Mouse (Mus musculus) limb, embryonic 10.5 days (tissue): ENCODE data around the gene Cpne8. TPM values are rescaled to one million over a fixed set of nuclear protein-coding genes. Genes with fewer than 3 reads are reported as not detected.

Experiments
- DNase-seq: peaks from one replicate; pipeline ENCODE4 v3.0.0-alpha.2; 2017; ENCODE audit warnings: low spot score
- H3K27ac ChIP-seq: fragments of 300-500 bp; sonication (generic); 2 replicates; pipeline ENCODE4 v1.5.1; 2016; ENCODE audit warnings: mild to moderate bottlenecking
- H3K27me3 ChIP-seq: fragments of 300-500 bp; sonication (generic); 2 replicates; pipeline ENCODE4 v1.6.1; 2016; ENCODE audit warnings: low read depth, mild to moderate bottlenecking; ENCODE audit not compliant: poor library complexity, severe bottlenecking
- H3K36me3 ChIP-seq: fragments of 300-500 bp; sonication (generic); 2 replicates; pipeline ENCODE4 v1.6.1; 2016; ENCODE audit warnings: mild to moderate bottlenecking, moderate library complexity
- H3K4me1 ChIP-seq: fragments of 300-500 bp; sonication (generic); 2 replicates; pipeline ENCODE4 v1.6.1; 2016
- H3K4me3 ChIP-seq: fragments of 300-500 bp; sonication (generic); 2 replicates; pipeline ENCODE4 v1.5.1; 2016; ENCODE audit warnings: mild to moderate bottlenecking, moderate library complexity
- H3K9me3 ChIP-seq: fragments of 300-500 bp; sonication (generic); replicated peaks from 2 replicates; pipeline ENCODE4 v1.6.1; 2016; ENCODE audit warnings: mild to moderate bottlenecking
- WGBS: fragments of 180-500 bp; shearing (Covaris S2); methylation state at CpG from one replicate; pipeline ENCODE4 v1.1.7; 2016; 5-methylcytosine and 5-hydroxymethylcytosine counted together
- polyA plus RNA-seq: library from polyadenylated mRNA; unstranded; fragments of >200 nt; fragmentation: Nextera tagmentation; extraction: Ambion mirVana; gene quantifications from 2 replicates; pipeline ENCODE4 v1.2.1, GENCODE M21; 2016

The Cpne8 gene
- 2.9 TPM in 2 replicates for polyA plus RNA-seq

DNA sequence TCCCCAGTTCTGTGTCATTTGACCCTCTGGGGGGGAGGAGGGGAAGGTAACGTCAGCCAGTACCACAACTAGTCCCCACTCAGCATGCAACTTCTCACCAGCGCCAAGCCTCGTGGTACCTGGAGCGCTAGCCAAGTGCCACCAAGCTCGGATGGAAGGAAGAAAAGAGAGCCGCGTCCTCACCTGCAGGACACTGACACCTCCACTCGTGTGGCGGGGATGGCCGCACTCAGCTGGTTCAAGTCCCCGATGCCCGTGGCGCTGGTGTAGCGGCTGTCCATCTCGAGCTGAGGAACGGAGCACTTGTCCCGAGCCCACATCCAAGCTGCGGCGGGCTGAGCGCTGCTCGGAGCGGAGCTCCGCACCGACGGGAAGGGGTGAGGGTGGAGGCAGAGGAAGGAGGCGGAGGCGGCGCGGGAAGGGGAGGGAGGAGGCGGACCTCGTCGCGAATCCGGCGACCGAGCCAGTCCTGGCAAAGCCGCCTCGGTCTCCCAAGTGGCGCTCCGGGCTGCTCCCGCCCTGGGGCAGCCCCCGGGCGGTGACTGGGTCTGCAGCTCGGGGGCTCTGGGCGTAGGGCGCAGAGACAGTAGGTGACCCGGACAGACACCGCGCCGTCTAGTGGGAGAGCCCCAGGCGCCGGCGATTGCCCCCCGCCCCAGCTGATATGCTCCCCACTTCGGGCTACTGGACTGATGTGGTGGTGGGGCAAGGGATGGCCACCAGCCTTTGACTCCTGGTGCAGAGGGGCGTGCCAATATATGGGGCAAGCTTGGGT, at the start of gene Cpne8:
TSS of gene Cpne8 (minus strand) at position 448 of the 775 bp plus-strand sequence.
- peak within 1 kb of the TSS; percentile 12 for H3K27ac ChIP-seq
- peaks cover 17% of the 10 kb centered on the region for H3K4me1 ChIP-seq
- H3K9me3 ChIP-seq = no peaks in the 10 kb centered on the region
- WGBS = under 1% methylated on average over 52 of the region's 56 CpGs
- peak within 1 kb of the TSS; percentile 66 for H3K4me3 ChIP-seq
- H3K36me3 ChIP-seq = no peaks in the 10 kb centered on the region
- H3K27me3 ChIP-seq = peaks cover 25% of the 10 kb centered on the region
- peak; percentile 77 for DNase-seq

DNA sequence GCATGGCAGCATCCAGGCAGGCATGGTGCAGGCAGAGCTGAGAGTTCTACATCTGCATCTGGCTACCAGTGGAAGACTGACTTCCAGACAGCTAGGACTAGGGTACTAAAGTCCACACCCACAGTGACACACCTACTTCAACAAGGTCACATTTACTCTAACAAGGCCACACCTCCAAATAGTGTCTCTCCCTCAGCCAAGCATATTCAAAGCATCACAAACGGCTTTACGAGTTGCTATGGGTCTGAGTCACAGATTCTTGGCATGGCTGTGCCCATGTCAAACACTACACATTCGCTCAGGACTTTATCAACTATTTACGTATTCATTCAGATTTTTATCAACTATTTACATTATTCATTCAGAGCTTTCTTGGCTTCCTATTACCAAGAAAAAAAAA, 38.5 kb upstream of the Cpne8 start:
- DNase-seq = no peak
- Histone ChIP-seq H3K36me3 (no peaks in the 10 kb centered on the region), H3K27me3 (no peaks in the 10 kb centered on the region), H3K4me3 (no peak overlapping the region), H3K4me1 (no peaks in the 10 kb centered on the region), H3K27ac (no peak overlapping the region), H3K9me3 (no peaks in the 10 kb centered on the region)
- 87% methylated on average over 4 of the region's 4 CpGs for WGBS

DNA sequence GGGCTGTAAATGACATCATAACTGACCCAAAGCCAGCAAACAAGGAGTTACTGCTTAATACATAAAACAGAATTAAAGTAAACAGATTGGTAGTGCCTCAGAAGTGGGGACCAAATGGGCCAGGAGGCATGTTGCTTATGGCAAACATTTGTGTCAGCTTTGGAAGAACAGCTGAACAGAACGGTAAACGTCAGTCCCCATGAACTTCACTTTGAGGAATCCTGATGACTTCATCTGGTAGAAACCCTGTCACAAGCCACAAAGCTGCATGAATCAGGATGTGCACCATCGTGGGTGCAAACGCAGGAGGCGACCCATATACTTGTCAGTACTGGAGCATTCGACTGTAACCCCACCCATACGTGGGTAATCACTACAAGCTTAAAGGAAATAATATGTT, 30.1 kb upstream of the Cpne8 start:
- no peaks in the 10 kb centered on the region for H3K27me3 ChIP-seq
- no peaks in the 10 kb centered on the region for H3K9me3 ChIP-seq
- WGBS = 89% methylated on average over 7 of the region's 7 CpGs
- H3K4me3 ChIP-seq = no peak overlapping the region
- no peak for DNase-seq
- no peak overlapping the region for H3K27ac ChIP-seq
- H3K36me3 ChIP-seq = no peaks in the 10 kb centered on the region
- H3K4me1 ChIP-seq = no peaks in the 10 kb centered on the region

DNA sequence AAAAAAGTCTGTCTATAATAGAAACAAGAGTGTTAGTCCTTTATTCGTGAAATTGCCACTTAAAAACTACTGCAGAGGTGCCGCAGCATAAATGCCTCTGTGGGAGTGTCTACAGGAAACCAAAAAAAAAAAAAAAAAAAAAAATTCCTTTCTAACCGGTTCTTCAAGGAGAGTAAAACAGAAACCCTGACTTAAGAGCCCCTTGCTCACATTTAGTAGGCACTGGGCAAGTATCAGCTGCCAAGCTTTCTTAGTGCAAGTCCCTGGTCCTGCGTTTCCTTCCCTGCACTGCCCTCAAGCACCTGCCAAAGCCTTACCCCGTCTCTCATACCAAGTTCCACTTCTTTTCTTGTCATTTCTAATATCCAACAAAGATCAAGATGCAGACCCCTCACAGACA, 25.1 kb upstream of the Cpne8 start:
- no peak for DNase-seq
- peaks cover 5% of the 10 kb centered on the region; the same call in 1 of the 2 replicates for H3K4me1 ChIP-seq
- no peaks in the 10 kb centered on the region for H3K27me3 ChIP-seq
- no peak overlapping the region for H3K27ac ChIP-seq
- WGBS = 69% methylated on average over 5 of the region's 5 CpGs
- H3K36me3 ChIP-seq = no peaks in the 10 kb centered on the region
- H3K9me3 ChIP-seq = no peaks in the 10 kb centered on the region
- no peak overlapping the region for H3K4me3 ChIP-seq

DNA sequence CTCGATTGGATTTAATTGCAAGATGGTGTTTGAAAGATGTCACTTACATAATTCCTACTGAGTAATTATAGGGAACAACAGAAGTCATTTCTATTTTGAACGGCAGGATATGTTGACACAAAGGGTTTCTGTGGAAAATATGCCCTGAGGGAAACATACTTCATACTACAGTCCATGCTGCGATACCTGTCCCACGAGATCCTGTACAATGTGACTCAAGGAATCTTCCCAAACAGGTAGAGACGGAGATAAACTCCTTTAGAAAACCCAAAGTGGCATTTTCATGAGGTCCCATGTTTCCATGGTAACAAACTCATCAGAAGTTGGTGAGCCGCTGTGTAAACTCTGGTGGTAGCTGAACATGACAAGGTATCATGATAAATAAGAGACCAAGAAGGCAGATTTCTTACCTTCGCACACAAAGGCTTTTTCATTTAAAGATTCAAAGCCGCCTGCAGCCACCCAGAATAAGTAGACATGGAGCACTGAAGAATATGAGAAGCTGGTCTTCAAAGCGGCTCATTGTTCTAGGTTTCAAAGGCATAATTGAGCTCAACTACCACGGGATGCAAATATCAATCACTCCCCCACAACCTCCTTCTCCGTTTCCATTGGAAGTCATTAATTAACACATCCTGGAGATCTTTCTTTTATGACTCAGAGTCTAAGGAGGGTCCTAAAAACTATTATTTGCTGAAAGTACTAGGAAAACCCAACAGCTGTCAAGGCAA, 24.4 kb upstream of the Cpne8 start:
- no peaks in the 10 kb centered on the region for H3K27me3 ChIP-seq
- H3K9me3 ChIP-seq = no peaks in the 10 kb centered on the region
- peaks cover 5% of the 10 kb centered on the region; the same call in 1 of the 2 replicates for H3K4me1 ChIP-seq
- no peaks in the 10 kb centered on the region for H3K36me3 ChIP-seq
- no peak overlapping the region for H3K27ac ChIP-seq
- 72% methylated on average over 11 of the region's 11 CpGs for WGBS
- no peak overlapping the region for H3K4me3 ChIP-seq
- no peak for DNase-seq

- Histone ChIP-seq H3K36me3 (no peaks in the 10 kb centered on the region), H3K27me3 (no peaks in the 10 kb centered on the region), H3K9me3 (no peaks in the 10 kb centered on the region), H3K27ac (no peak overlapping the region), H3K4me3 (no peak overlapping the region), H3K4me1 (no peaks in the 10 kb centered on the region)
- 92% methylated on average over 6 of the region's 6 CpGs for WGBS
- DNase-seq = no peak
These were observed 7.5 kb upstream of the Cpne8 start for GRCm38 (mm10) chr15:90686770-90687169.

DNA sequence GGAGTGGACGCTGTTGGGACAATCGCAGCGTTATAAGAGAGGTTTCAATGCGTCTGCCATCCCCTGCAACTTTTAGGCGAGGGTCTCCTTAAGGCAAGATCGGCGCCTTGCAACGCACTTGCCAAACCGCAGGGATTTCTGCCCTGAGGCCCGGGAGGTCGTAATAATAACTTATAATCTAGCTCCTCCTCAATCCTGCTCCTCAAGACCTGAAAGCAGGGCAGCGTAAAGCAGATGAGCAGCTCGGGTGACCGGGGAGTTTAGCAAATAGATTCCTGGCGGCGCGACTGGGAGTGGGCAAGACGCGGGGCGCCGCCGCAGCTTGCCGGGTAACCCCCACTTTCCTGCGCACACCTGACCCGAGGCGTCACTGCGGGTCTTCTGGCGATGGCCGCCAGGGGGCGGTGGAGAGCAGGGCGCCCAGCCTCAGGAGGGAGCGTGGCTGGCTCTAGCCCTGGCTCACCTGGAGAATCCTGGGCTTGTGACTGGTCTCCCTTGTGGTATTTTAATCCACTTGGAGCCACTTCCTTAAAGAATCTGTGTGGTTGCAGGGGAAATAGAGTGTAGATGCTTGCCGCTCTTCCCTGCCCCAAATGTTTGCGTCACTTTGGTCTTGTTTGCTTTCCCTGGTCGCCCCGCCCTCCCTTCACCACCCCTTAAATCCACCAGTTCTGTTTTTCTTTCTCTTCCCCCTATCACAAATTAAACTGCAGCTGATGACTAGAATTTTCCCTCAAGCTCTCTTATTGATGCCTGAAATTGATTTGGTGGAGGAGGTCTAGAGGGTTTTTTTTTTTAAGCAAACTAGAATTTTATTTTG, 738 bp upstream of the Cpne8 start:
- DNase-seq = peak; percentile 88
- Histone ChIP-seq H3K4me1 (peaks cover 17% of the 10 kb centered on the region), H3K9me3 (no peaks in the 10 kb centered on the region), H3K4me3 (peak overlapping the region; percentile 66), H3K27me3 (peaks cover 25% of the 10 kb centered on the region), H3K36me3 (no peaks in the 10 kb centered on the region), H3K27ac (peak overlapping the region; percentile 12)
- 3% methylated on average over 36 of the region's 36 CpGs for WGBS

GRCm38 (mm10) chr15:90678488-90678887, 744 bp downstream of the Cpne8 start:
- peak; percentile 52 for DNase-seq
- no peaks in the 10 kb centered on the region for H3K36me3 ChIP-seq
- peaks cover 25% of the 10 kb centered on the region for H3K27me3 ChIP-seq
- no peaks in the 10 kb centered on the region for H3K9me3 ChIP-seq
- WGBS = 4% methylated on average over 19 of the region's 19 CpGs
- H3K27ac ChIP-seq = no peak overlapping the region
- peak overlapping the region; percentile 66 for H3K4me3 ChIP-seq
- H3K4me1 ChIP-seq = peaks cover 17% of the 10 kb centered on the region

DNA sequence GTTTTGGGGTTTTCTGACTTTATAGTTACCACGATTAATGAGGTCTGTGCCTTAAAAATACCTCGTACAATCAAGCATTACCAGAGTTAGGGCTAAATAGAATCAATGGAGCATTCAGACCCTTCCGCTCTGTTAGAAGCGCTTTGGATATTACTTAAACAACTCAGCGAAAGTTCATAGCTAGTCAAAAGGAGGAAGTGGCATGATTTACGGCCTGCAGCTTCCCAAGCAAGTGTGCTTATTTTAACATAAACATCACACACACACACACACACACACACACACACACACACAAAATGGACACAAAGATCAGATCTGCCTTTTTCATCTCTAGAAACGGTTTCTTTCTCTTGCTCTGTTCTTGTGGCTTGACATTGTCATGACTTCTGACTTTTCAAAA, 9.7 kb downstream of the Cpne8 start:
- Histone ChIP-seq H3K9me3 (no peaks in the 10 kb centered on the region), H3K4me3 (no peak overlapping the region), H3K27me3 (no peaks in the 10 kb centered on the region), H3K4me1 (no peaks in the 10 kb centered on the region; the same call in 1 of the 2 replicates), H3K27ac (no peak overlapping the region), H3K36me3 (no peaks in the 10 kb centered on the region)
- no peak for DNase-seq
- 88% methylated on average over 7 of the region's 7 CpGs for WGBS

- 86% methylated on average over 6 of the region's 6 CpGs for WGBS
- H3K27me3 ChIP-seq = no peaks in the 10 kb centered on the region
These were observed 12.3 kb downstream of the Cpne8 start for GRCm38 (mm10) chr15:90666893-90667292.

GRCm38 (mm10) chr15:90664615-90665014, 14.6 kb downstream of the Cpne8 start:
- no peak for DNase-seq
- no peak overlapping the region for H3K4me3 ChIP-seq
- no peaks in the 10 kb centered on the region; the same call in 1 of the 2 replicates for H3K4me1 ChIP-seq
- no peaks in the 10 kb centered on the region for H3K36me3 ChIP-seq
- H3K9me3 ChIP-seq = no peaks in the 10 kb centered on the region
- WGBS = 77% methylated on average over 3 of the region's 3 CpGs
- H3K27me3 ChIP-seq = no peaks in the 10 kb centered on the region
- no peak overlapping the region for H3K27ac ChIP-seq

More at GRCm38 (mm10) chr15:90666893-90667292, 12.3 kb downstream of the Cpne8 start:
- DNase-seq = no peak
- H3K36me3 ChIP-seq = no peaks in the 10 kb centered on the region
- no peak overlapping the region for H3K27ac ChIP-seq
- no peak overlapping the region for H3K4me3 ChIP-seq
- H3K9me3 ChIP-seq = no peaks in the 10 kb centered on the region
- H3K4me1 ChIP-seq = no peaks in the 10 kb centered on the region; the same call in 1 of the 2 replicates

DNA sequence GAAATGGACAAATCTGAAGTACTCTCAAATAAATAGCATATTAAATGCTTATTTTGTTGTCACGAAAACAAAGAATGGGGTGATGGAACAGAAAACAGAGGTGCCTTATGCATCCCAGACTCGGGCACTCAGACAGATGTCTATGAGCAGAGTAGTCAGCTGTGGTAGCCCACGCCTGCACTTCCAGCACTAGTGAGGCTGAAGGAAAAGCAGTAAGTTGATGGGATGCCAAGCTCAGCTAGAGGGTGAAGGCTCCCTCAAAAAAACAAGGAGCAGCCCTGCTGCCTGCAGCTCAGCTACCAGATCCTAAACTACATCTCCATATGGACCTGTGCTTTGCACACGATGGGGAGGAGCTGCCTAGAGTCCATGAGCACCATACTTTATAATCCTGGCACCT, 15.6 kb downstream of the Cpne8 start:
- WGBS = 92% methylated on average over 4 of the region's 4 CpGs
- DNase-seq = no peak
- Histone ChIP-seq H3K9me3 (no peaks in the 10 kb centered on the region), H3K27me3 (no peaks in the 10 kb centered on the region), H3K4me1 (no peaks in the 10 kb centered on the region), H3K36me3 (no peaks in the 10 kb centered on the region), H3K27ac (no peak overlapping the region), H3K4me3 (no peak overlapping the region)
